Mouse (Mus musculus) hindbrain, embryonic 16.5 days (tissue): ENCODE data around the gene Gcnt7. TPM values are rescaled to one million over a fixed set of nuclear protein-coding genes. Genes with fewer than 3 reads are reported as not detected.

Source experiments
- ATAC-seq: fragments of 200-750 bp; cut with Nextera tagmentation; 2 replicates; pipeline ENCODE4 v1.8.0; 2017; ENCODE audit warnings: moderate TSS enrichment, moderate library complexity
- H3K27ac ChIP-seq: fragments of 300-500 bp; sonication (generic); 2 replicates; pipeline ENCODE4 v1.5.1; 2014; ENCODE audit warnings: low read depth, mild to moderate bottlenecking, control low read depth, low read length, moderate library complexity
- H3K27me3 ChIP-seq: fragments of 300-500 bp; sonication (generic); replicated peaks from 2 replicates; pipeline ENCODE4 v1.6.1; 2014; ENCODE audit warnings: low read length; ENCODE audit not compliant: control insufficient read depth, insufficient read depth
- H3K36me3 ChIP-seq: fragments of 300-500 bp; sonication (generic); 2 replicates; pipeline ENCODE4 v1.6.1; 2014; ENCODE audit warnings: mild to moderate bottlenecking, low read length, moderate library complexity, mixed read lengths; ENCODE audit not compliant: control insufficient read depth, insufficient read depth
- H3K4me1 ChIP-seq: fragments of 300-500 bp; sonication (generic); 2 replicates; pipeline ENCODE4 v1.6.1; 2014; ENCODE audit warnings: low read depth, low read length; ENCODE audit not compliant: control insufficient read depth, insufficient read depth
- H3K4me2 ChIP-seq: fragments of 300-500 bp; sonication (generic); 2 replicates; pipeline ENCODE4 v1.6.1; 2014; ENCODE audit warnings: mild to moderate bottlenecking, low read length, control low read depth, moderate library complexity
- H3K4me3 ChIP-seq: fragments of 300-500 bp; sonication (generic); 2 replicates; pipeline ENCODE4 v1.5.1; 2014; ENCODE audit warnings: mild to moderate bottlenecking, low read length, control low read depth, moderate library complexity
- H3K9ac ChIP-seq: fragments of 300-500 bp; sonication (generic); 2 replicates; pipeline ENCODE4 v1.6.1; 2014; ENCODE audit warnings: low read depth, mild to moderate bottlenecking, control low read depth, low read length, moderate library complexity
- H3K9me3 ChIP-seq: fragments of 300-500 bp; sonication (generic); 2 replicates; pipeline ENCODE4 v1.6.1; 2014; ENCODE audit warnings: mild to moderate bottlenecking, low read length, moderate library complexity; ENCODE audit not compliant: control insufficient read depth
- WGBS: fragments of 180-500 bp; shearing (Covaris S2); extraction: QIAGEN DNeasy Blood & Tissue Kit; methylation state at CpG from one replicate; pipeline ENCODE4 v1.1.7; 2014; 5-methylcytosine and 5-hydroxymethylcytosine counted together
- polyA plus RNA-seq: library from polyadenylated mRNA; unstranded; fragments of >200 nt; fragmentation: Nextera tagmentation; extraction: Ambion mirVana; gene quantifications from 2 replicates; pipeline ENCODE4 v1.2.1, GENCODE M21; 2015

The Gcnt7 gene
- polyA plus RNA-seq, 1 experiment from 2014 or later, result 0.96 TPM

GRCm38 (mm10) chr2:172467206-172467605, 8.8 kb upstream of the Gcnt7 start:
- Histone ChIP-seq H3K27me3 (no peaks in the 10 kb centered on the region), H3K4me1 (peaks cover 3% of the 10 kb centered on the region; the same call in 1 of the 2 replicates), H3K4me2 (no peak overlapping the region), H3K9me3 (no peaks in the 10 kb centered on the region), H3K9ac (no peak overlapping the region), H3K4me3 (no peak overlapping the region), H3K27ac (no peak overlapping the region), H3K36me3 (peaks cover 19% of the 10 kb centered on the region)
- ATAC-seq, result no peak
- WGBS, result 96% methylated on average over 5 of the region's 5 CpGs

GRCm38 (mm10) chr2:172466427-172467132, 8.2 kb upstream of the Gcnt7 start:
- H3K4me1 ChIP-seq, result peaks cover 3% of the 10 kb centered on the region; the same call in 1 of the 2 replicates
- no peak overlapping the region for H3K27ac ChIP-seq
- H3K9ac ChIP-seq, result no peak overlapping the region
- H3K4me2 ChIP-seq, result no peak overlapping the region
- ATAC-seq, result no peak
- WGBS, result 75% methylated on average over 11 of the region's 11 CpGs
- H3K4me3 ChIP-seq, result no peak overlapping the region
- H3K36me3 ChIP-seq, result peaks cover 19% of the 10 kb centered on the region
- no peaks in the 10 kb centered on the region for H3K9me3 ChIP-seq
- no peaks in the 10 kb centered on the region for H3K27me3 ChIP-seq

DNA sequence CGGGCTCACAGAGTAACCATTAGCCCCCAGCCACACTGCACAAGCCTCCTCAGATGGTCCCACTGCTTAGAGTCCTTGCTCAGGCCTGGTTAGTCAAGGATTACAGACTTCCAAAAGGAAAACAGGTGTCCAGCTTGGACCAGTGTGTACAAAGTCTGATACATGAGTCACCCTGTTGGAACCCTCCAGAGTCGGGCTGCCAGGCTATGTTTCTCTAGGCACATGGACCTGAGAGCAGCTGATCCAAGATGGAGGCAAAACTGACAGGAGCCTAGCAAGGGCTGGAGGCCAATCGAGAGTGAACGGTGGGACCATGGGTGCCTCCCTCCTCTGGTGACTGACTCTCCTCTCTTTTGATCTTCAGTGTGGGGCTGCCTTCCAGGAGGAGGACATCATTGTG, 4.4 kb upstream of the Gcnt7 start:
- WGBS, result 89% methylated on average over 4 of the region's 4 CpGs
- ATAC-seq, result no peak
- Histone ChIP-seq H3K27me3 (no peaks in the 10 kb centered on the region), H3K4me2 (no peak overlapping the region), H3K27ac (no peak overlapping the region), H3K9me3 (no peaks in the 10 kb centered on the region), H3K36me3 (peaks cover 10% of the 10 kb centered on the region), H3K9ac (no peak overlapping the region), H3K4me3 (no peak overlapping the region), H3K4me1 (no peaks in the 10 kb centered on the region)

GRCm38 (mm10) chr2:172460647-172461046, 2.3 kb upstream of the Gcnt7 start:
- no peak overlapping the region for H3K27ac ChIP-seq
- peaks cover 5% of the 10 kb centered on the region; the same call in 1 of the 2 replicates for H3K36me3 ChIP-seq
- H3K9me3 ChIP-seq, result no peaks in the 10 kb centered on the region
- no peaks in the 10 kb centered on the region for H3K4me1 ChIP-seq
- no peak overlapping the region for H3K4me3 ChIP-seq
- no peak for ATAC-seq
- H3K27me3 ChIP-seq, result no peaks in the 10 kb centered on the region
- 93% methylated on average over 2 of the region's 2 CpGs for WGBS
- H3K4me2 ChIP-seq, result no peak overlapping the region
- no peak overlapping the region for H3K9ac ChIP-seq

DNA sequence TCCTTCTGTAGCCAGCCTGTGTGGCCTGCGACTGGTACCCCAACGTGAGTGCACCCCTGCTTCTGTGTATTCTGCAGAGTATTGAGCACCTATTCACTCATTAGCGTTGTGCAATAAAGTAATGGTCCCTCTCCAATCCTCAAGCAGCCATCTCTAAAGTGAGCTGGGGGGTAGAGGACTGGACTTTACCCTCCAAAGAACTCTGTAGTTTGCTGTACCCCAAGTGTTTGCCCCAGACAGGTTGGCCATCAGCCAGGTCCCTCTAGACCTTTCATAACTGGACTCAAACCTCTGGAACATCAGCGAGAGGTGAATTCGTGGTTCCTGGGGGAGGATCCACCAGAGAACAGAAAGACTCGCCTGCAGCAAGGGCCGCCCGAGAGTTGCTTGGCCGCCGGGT, 5.9 kb downstream of the Gcnt7 start:
- no peak overlapping the region for H3K4me2 ChIP-seq
- H3K36me3 ChIP-seq, result peaks cover 34% of the 10 kb centered on the region
- H3K4me3 ChIP-seq, result no peak overlapping the region
- H3K4me1 ChIP-seq, result no peaks in the 10 kb centered on the region
- WGBS, result 95% methylated on average over 10 of the region's 10 CpGs
- H3K9ac ChIP-seq, result no peak overlapping the region
- no peaks in the 10 kb centered on the region for H3K27me3 ChIP-seq
- ATAC-seq, result no peak
- H3K9me3 ChIP-seq, result no peaks in the 10 kb centered on the region
- no peak overlapping the region for H3K27ac ChIP-seq

DNA sequence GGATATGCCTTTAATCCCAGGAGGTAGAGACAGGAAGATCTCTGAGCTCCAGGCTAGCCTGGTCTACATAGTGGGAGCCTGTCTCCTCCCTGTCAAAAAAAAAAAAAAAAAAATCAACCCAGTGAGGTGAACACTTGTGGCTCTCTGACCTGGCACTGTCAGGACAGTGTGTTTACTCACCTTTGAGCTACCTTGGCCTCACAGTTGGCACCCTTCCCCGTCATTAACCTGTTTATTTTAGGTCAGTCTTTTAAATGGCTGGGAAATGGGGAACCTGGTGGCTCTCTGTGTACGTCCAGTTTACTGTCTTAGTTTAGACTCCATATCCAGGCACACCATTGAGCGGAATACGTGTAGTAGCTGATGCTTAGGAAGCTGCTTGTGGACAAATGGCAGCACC, 6.4 kb downstream of the Gcnt7 start:
- Histone ChIP-seq H3K4me2 (no peak overlapping the region), H3K4me1 (no peaks in the 10 kb centered on the region)
- WGBS, result 95% methylated on average over 4 of the region's 4 CpGs

GRCm38 (mm10) chr2:172450640-172451039, 7.8 kb downstream of the Gcnt7 start:
- H3K36me3 ChIP-seq, result peaks cover 49% of the 10 kb centered on the region
- 87% methylated on average over 6 of the region's 6 CpGs for WGBS

More for the DNA sequence above, 6.4 kb downstream of the Gcnt7 start:
- Histone ChIP-seq H3K9me3 (no peaks in the 10 kb centered on the region), H3K9ac (no peak overlapping the region), H3K4me3 (no peak overlapping the region), H3K27me3 (no peaks in the 10 kb centered on the region), H3K36me3 (peaks cover 38% of the 10 kb centered on the region), H3K27ac (no peak overlapping the region)
- no peak for ATAC-seq

DNA sequence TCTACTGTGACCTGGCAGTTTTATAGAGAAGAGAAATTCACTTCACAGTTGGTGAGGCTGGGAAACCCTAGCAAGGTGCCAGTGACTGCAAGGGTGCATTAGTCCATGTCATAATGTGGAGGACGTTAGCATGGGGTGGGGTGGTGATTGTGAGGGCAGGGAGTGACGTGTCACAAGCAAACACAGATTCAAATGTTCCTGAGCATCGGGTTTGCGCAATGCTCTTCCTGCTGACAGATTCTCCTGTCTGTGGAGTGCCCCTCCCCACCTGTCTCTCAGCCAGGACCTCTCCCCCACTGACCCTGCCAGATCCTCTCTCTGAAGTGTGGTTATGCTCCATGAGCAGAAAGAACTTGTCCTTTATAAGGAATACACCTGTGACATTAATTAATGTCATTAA, 10.1 kb downstream of the Gcnt7 start:
- ATAC-seq, result no peak

More at GRCm38 (mm10) chr2:172450640-172451039, 7.8 kb downstream of the Gcnt7 start:
- Histone ChIP-seq H3K4me1 (no peaks in the 10 kb centered on the region), H3K4me2 (no peak overlapping the region), H3K27me3 (no peaks in the 10 kb centered on the region), H3K4me3 (no peak overlapping the region), H3K27ac (no peak overlapping the region), H3K9me3 (no peaks in the 10 kb centered on the region), H3K9ac (no peak overlapping the region)
- no peak for ATAC-seq

GRCm38 (mm10) chr2:172447317-172447716, 11.1 kb downstream of the Gcnt7 start:
- Histone ChIP-seq H3K36me3 (peaks cover 43% of the 10 kb centered on the region), H3K9ac (no peak overlapping the region), H3K4me1 (peaks cover 3% of the 10 kb centered on the region; the same call in 1 of the 2 replicates), H3K4me3 (no peak overlapping the region), H3K4me2 (no peak overlapping the region), H3K9me3 (no peaks in the 10 kb centered on the region), H3K27me3 (no peaks in the 10 kb centered on the region), H3K27ac (no peak overlapping the region)
- 90% methylated on average over 6 of the region's 6 CpGs for WGBS
- ATAC-seq, result no peak

More for the DNA sequence above, 10.1 kb downstream of the Gcnt7 start:
- WGBS, result 97% methylated on average over 4 of the region's 4 CpGs
- no peak overlapping the region for H3K9ac ChIP-seq
- H3K4me2 ChIP-seq, result no peak overlapping the region
- H3K36me3 ChIP-seq, result peaks cover 48% of the 10 kb centered on the region
- H3K27ac ChIP-seq, result no peak overlapping the region
- no peaks in the 10 kb centered on the region for H3K4me1 ChIP-seq
- no peak overlapping the region for H3K4me3 ChIP-seq
- no peaks in the 10 kb centered on the region for H3K27me3 ChIP-seq
- H3K9me3 ChIP-seq, result no peaks in the 10 kb centered on the region
